Mouse (Mus musculus): ENCODE measurements around the gene Gm4981. TPM values are rescaled to one million over a fixed set of nuclear protein-coding genes. Genes with fewer than 3 reads are reported as not detected.
"Not testable (repeated sequence)": the region's sequence is repeated elsewhere in the genome, so short reads cannot be mapped to it uniquely, and the experiment has no call there.

Gene Gm4981
- polyA plus RNA-seq, 1 experiment from 2014 or later: not detected

GRCm38 (mm10) chr10:58223161-58223560 lies 13.3 kb downstream of the Gm4981 start:
- not testable (repeated sequence) for H3K4me3 ChIP-seq (ENCODE audit: low read depth, low read length); H3K4me1 ChIP-seq (ENCODE audit: insufficient read depth); H3K9me3 ChIP-seq (ENCODE audit: low read depth, low read length); DNase-seq; H3K27ac ChIP-seq (ENCODE audit: low read depth); H3K9ac ChIP-seq; ATAC-seq (ENCODE audit: insufficient read depth); H3K4me2 ChIP-seq; H3K36me3 ChIP-seq (ENCODE audit: insufficient read depth); H3K27me3 ChIP-seq (ENCODE audit: insufficient read depth, low read length)
- 91% methylated on average over 3 of the region's 6 CpGs for WGBS

- H3K27ac ChIP-seq (ENCODE audit: low read depth); ATAC-seq (ENCODE audit: insufficient read depth); H3K36me3 ChIP-seq (ENCODE audit: insufficient read depth); H3K9me3 ChIP-seq (ENCODE audit: low read depth, low read length); H3K27me3 ChIP-seq (ENCODE audit: insufficient read depth, low read length); H3K4me3 ChIP-seq (ENCODE audit: low read depth, low read length); DNase-seq; H3K4me2 ChIP-seq; H3K9ac ChIP-seq; H3K4me1 ChIP-seq (ENCODE audit: insufficient read depth): not testable (repeated sequence)
- 78% methylated on average over 2 of the region's 2 CpGs for WGBS
These were observed 14.9 kb downstream of the Gm4981 start for GRCm38 (mm10) chr10:58221571-58221970.

GRCm38 (mm10) chr10:58220726-58221125 lies 15.8 kb downstream of the Gm4981 start:
- ATAC-seq (ENCODE audit: insufficient read depth): no peak
- WGBS: 86% methylated on average over 6 of the region's 6 CpGs

GRCm38 (mm10) chr10:58217366-58217765 lies 19.1 kb downstream of the Gm4981 start:
- no peak overlapping the region for H3K27ac ChIP-seq (ENCODE audit: low read depth)
- no peaks in the 10 kb centered on the region for H3K36me3 ChIP-seq (ENCODE audit: insufficient read depth)
- no peak overlapping the region for H3K4me2 ChIP-seq
- no peaks in the 10 kb centered on the region for H3K4me1 ChIP-seq (ENCODE audit: insufficient read depth)
- H3K4me3 ChIP-seq (ENCODE audit: low read depth, low read length): no peak overlapping the region
- ATAC-seq (ENCODE audit: insufficient read depth): no peak
- TF ChIP-seq CTCF (IDR thresholded peaks at IDR 0.05; ENCODE audit: low read depth): no peak
- no peak overlapping the region for H3K9ac ChIP-seq
- no peak for DNase-seq
- no peaks in the 10 kb centered on the region for H3K9me3 ChIP-seq (ENCODE audit: low read depth, low read length)
- no peaks in the 10 kb centered on the region for H3K27me3 ChIP-seq (ENCODE audit: insufficient read depth, low read length)
- WGBS: 79% methylated on average over 3 of the region's 3 CpGs

More at GRCm38 (mm10) chr10:58220726-58221125, 15.8 kb downstream of the Gm4981 start:
- H3K27ac ChIP-seq (ENCODE audit: low read depth): no peak overlapping the region
- no peaks in the 10 kb centered on the region for H3K27me3 ChIP-seq (ENCODE audit: insufficient read depth, low read length)
- no peaks in the 10 kb centered on the region for H3K9me3 ChIP-seq (ENCODE audit: low read depth, low read length)
- DNase-seq: no peak
- H3K9ac ChIP-seq: no peak overlapping the region
- H3K4me2 ChIP-seq: no peak overlapping the region
- H3K4me1 ChIP-seq (ENCODE audit: insufficient read depth): no peaks in the 10 kb centered on the region
- no peak overlapping the region for H3K4me3 ChIP-seq (ENCODE audit: low read depth, low read length)
- no peak for TF ChIP-seq CTCF (IDR thresholded peaks at IDR 0.05; ENCODE audit: low read depth)
- H3K36me3 ChIP-seq (ENCODE audit: insufficient read depth): no peaks in the 10 kb centered on the region

GRCm38 (mm10) chr10:58215353-58215752 lies 21.1 kb downstream of the Gm4981 start:
- H3K27me3 ChIP-seq (ENCODE audit: insufficient read depth, low read length): no peaks in the 10 kb centered on the region
- no peak overlapping the region for H3K4me3 ChIP-seq (ENCODE audit: low read depth, low read length)
- no peak for TF ChIP-seq CTCF (IDR thresholded peaks at IDR 0.05; ENCODE audit: low read depth)
- H3K27ac ChIP-seq (ENCODE audit: low read depth): no peak overlapping the region
- no peak overlapping the region for H3K9ac ChIP-seq
- no peaks in the 10 kb centered on the region for H3K9me3 ChIP-seq (ENCODE audit: low read depth, low read length)
- no peak for DNase-seq
- ATAC-seq (ENCODE audit: insufficient read depth): no peak
- H3K4me1 ChIP-seq (ENCODE audit: insufficient read depth): no peaks in the 10 kb centered on the region
- no peak overlapping the region for H3K4me2 ChIP-seq
- WGBS: 77% methylated on average over 1 of the region's 1 CpGs
- no peaks in the 10 kb centered on the region for H3K36me3 ChIP-seq (ENCODE audit: insufficient read depth)

- Histone ChIP-seq H3K4me2 (no peak overlapping the region), H3K27me3 (ENCODE audit: insufficient read depth, low read length) (no peaks in the 10 kb centered on the region), H3K4me1 (ENCODE audit: insufficient read depth) (no peaks in the 10 kb centered on the region), H3K9me3 (ENCODE audit: low read depth, low read length) (no peaks in the 10 kb centered on the region), H3K9ac (no peak overlapping the region), H3K27ac (ENCODE audit: low read depth) (no peak overlapping the region), H3K36me3 (ENCODE audit: insufficient read depth) (no peaks in the 10 kb centered on the region), H3K4me3 (ENCODE audit: low read depth, low read length) (no peak overlapping the region)
- TF ChIP-seq CTCF (IDR thresholded peaks at IDR 0.05; ENCODE audit: low read depth): no peak
- ATAC-seq (ENCODE audit: insufficient read depth) (no peak), DNase-seq (no peak)
- 78% methylated on average over 5 of the region's 5 CpGs for WGBS
These were observed 21.6 kb downstream of the Gm4981 start for GRCm38 (mm10) chr10:58214934-58215333.

- Histone ChIP-seq H3K4me3 (ENCODE audit: low read depth, low read length) (no peak overlapping the region), H3K4me2 (no peak overlapping the region), H3K9ac (no peak overlapping the region), H3K9me3 (ENCODE audit: low read depth, low read length) (no peaks in the 10 kb centered on the region), H3K4me1 (ENCODE audit: insufficient read depth) (no peaks in the 10 kb centered on the region), H3K36me3 (ENCODE audit: insufficient read depth) (no peaks in the 10 kb centered on the region), H3K27ac (ENCODE audit: low read depth) (no peak overlapping the region), H3K27me3 (ENCODE audit: insufficient read depth, low read length) (no peaks in the 10 kb centered on the region)
- no peak for TF ChIP-seq CTCF (IDR thresholded peaks at IDR 0.05; ENCODE audit: low read depth)
- DNase-seq: no peak
- no peak for ATAC-seq (ENCODE audit: insufficient read depth)
These were observed 22.0 kb downstream of the Gm4981 start for GRCm38 (mm10) chr10:58214497-58214896.

- Histone ChIP-seq H3K4me1 (ENCODE audit: insufficient read depth) (no peaks in the 10 kb centered on the region), H3K36me3 (ENCODE audit: insufficient read depth) (no peaks in the 10 kb centered on the region), H3K9me3 (ENCODE audit: low read depth, low read length) (no peaks in the 10 kb centered on the region), H3K4me3 (ENCODE audit: low read depth, low read length) (no peak overlapping the region), H3K9ac (no peak overlapping the region), H3K27me3 (ENCODE audit: insufficient read depth, low read length) (no peaks in the 10 kb centered on the region), H3K27ac (ENCODE audit: low read depth) (no peak overlapping the region), H3K4me2 (no peak overlapping the region)
- ATAC-seq (ENCODE audit: insufficient read depth) (no peak), DNase-seq (no peak)
- WGBS: 71% methylated on average over 7 of the region's 7 CpGs
- no peak for TF ChIP-seq CTCF (IDR thresholded peaks at IDR 0.05; ENCODE audit: low read depth)
These were observed 24.3 kb downstream of the Gm4981 start for GRCm38 (mm10) chr10:58212230-58212629.

Measured in lung, embryonic 14.5 days (tissue).